Mouse (Mus musculus) CH12.LX (cell line): ENCODE results near the gene Pxmp4. TPM values are rescaled to one million over a fixed set of nuclear protein-coding genes. Genes with fewer than 3 reads are reported as not detected.

ENCODE experiments used
- DNase-seq: peaks from one replicate; pipeline ENCODE4 v3.0.0-alpha.2; 2013; ENCODE audit errors: extremely low read depth
- H3K27ac ChIP-seq: 2 replicates; pipeline ENCODE4 v1.5.1; 2012; ENCODE audit warnings: low read depth, mild to moderate bottlenecking, control low read depth, moderate library complexity; ENCODE audit not compliant: insufficient read depth
- H3K27me3 ChIP-seq: replicated peaks from 2 replicates; pipeline ENCODE3; 2012; ENCODE audit warnings: inconsistent platforms
- H3K36me3 ChIP-seq, 2 experiments: replicated peaks in 1 of 2; 2 replicates each; pipeline versions ENCODE3 to v1.6.1; 2012; ENCODE audit warnings: inconsistent platforms in 1 of 2, low read length in 1 of 2, mild to moderate bottlenecking in 1 of 2, mixed read lengths in 1 of 2, moderate library complexity in 1 of 2; ENCODE audit not compliant: control insufficient read depth in 1 of 2, insufficient read depth in 1 of 2
- H3K4me1 ChIP-seq, 2 experiments: 2 replicates each; pipeline ENCODE4 v1.6.1; 2012; ENCODE audit warnings: inconsistent platforms in 1 of 2, moderate library complexity in 1 of 2; ENCODE audit not compliant: insufficient read depth in 2 of 2, control insufficient read depth in 1 of 2
- H3K4me2 ChIP-seq: 2 replicates; pipeline ENCODE4 v1.6.1; 2012; ENCODE audit warnings: low read depth, mild to moderate bottlenecking, control low read depth; ENCODE audit not compliant: poor library complexity, insufficient read depth, severe bottlenecking
- H3K4me3 ChIP-seq, 3 experiments: fragments of 150-350 bp in 1 of 3; sonication (generic) in 1 of 3; replicated peaks in 1 of 3; 2 replicates each; pipeline versions ENCODE3 to v1.5.1; 2011 to 2012; ENCODE audit warnings: low read depth in 2 of 3, low read length in 2 of 3, mild to moderate bottlenecking in 2 of 3, moderate library complexity in 2 of 3, control low read depth in 1 of 3, improper control_type of control experiment in 1 of 3, inconsistent platforms in 1 of 3, mixed read lengths in 1 of 3; ENCODE audit not compliant: poor library complexity in 1 of 3
- H3K79me2 ChIP-seq: replicated peaks from 2 replicates; pipeline ENCODE4 v1.6.1; 2012; ENCODE audit warnings: mild to moderate bottlenecking, moderate library complexity; ENCODE audit not compliant: control insufficient read depth, poor library complexity, insufficient read depth, severe bottlenecking; ENCODE audit errors: extremely low read depth
- H3K9ac ChIP-seq: 2 replicates; pipeline ENCODE4 v1.6.1; 2012; ENCODE audit warnings: low read depth, mild to moderate bottlenecking, control low read depth, moderate library complexity; ENCODE audit not compliant: insufficient read depth
- H3K9me3 ChIP-seq: replicated peaks from 2 replicates; pipeline ENCODE3; 2012; ENCODE audit warnings: low read length, inconsistent platforms, mixed read lengths
- CHD1 ChIP-seq: IDR thresholded peaks from 2 replicates; pipeline ENCODE4 v1.6.1; 2012; ENCODE audit warnings: low read depth, low read length, improper control_type of control experiment, inconsistent platforms
- CTCF ChIP-seq, 2 experiments: IDR thresholded peaks in 1 of 2; conservative IDR thresholded peaks in 1 of 2; 2 replicates each; pipeline ENCODE4 v1.5.1; 2011 to 2012; ENCODE audit warnings: low read depth in 2 of 2, low read length in 2 of 2, improper control_type of control experiment in 1 of 2, inconsistent platforms in 1 of 2, mild to moderate bottlenecking in 1 of 2, moderate library complexity in 1 of 2
- GABPA ChIP-seq: IDR thresholded peaks from 2 replicates; pipeline ENCODE4 v1.6.1; 2012; ENCODE audit warnings: low read depth, low read length, improper control_type of control experiment, inconsistent platforms; ENCODE audit not compliant: insufficient replicate concordance
- HCFC1 ChIP-seq: IDR thresholded peaks from 2 replicates; pipeline ENCODE4 v1.6.1; 2012; ENCODE audit warnings: low read depth, mild to moderate bottlenecking, inconsistent platforms, low read length, improper control_type of control experiment
- IRF4 ChIP-seq: IDR thresholded peaks from 2 replicates; pipeline ENCODE4 v1.6.1; 2014; ENCODE audit warnings: low read depth, mild to moderate bottlenecking, inconsistent platforms, low read length, improper control_type of control experiment
- KAT2A ChIP-seq: IDR thresholded peaks from 2 replicates; pipeline ENCODE4 v1.6.1; 2012; ENCODE audit warnings: low read length, improper control_type of control experiment, inconsistent platforms; ENCODE audit not compliant: insufficient replicate concordance
- MAX ChIP-seq: IDR thresholded peaks from 2 replicates; pipeline ENCODE4 v1.6.1; 2011; ENCODE audit warnings: low read length, improper control_type of control experiment
- MEF2A ChIP-seq: IDR thresholded peaks from 2 replicates; pipeline ENCODE4 v1.6.1; 2014; ENCODE audit warnings: low read depth, mild to moderate bottlenecking, inconsistent platforms, low read length, improper control_type of control experiment, borderline replicate concordance
- MXI1 ChIP-seq: IDR thresholded peaks from 2 replicates; pipeline ENCODE4 v1.6.1; 2011; ENCODE audit warnings: mild to moderate bottlenecking, low read depth, low read length, improper control_type of control experiment
- RAD21 ChIP-seq: IDR thresholded peaks from 2 replicates; pipeline ENCODE4 v1.6.1; 2011; ENCODE audit warnings: low read depth, mild to moderate bottlenecking, low read length, improper control_type of control experiment, moderate library complexity
- RCOR1 ChIP-seq: conservative IDR thresholded peaks from 2 replicates; pipeline ENCODE4 v1.6.1; 2012; ENCODE audit warnings: low read depth, mild to moderate bottlenecking, inconsistent platforms, low read length, improper control_type of control experiment
- SIN3A ChIP-seq: IDR thresholded peaks from 2 replicates; pipeline ENCODE4 v1.6.1; 2012; ENCODE audit warnings: low read length, improper control_type of control experiment, inconsistent platforms
- SMC3 ChIP-seq: IDR thresholded peaks from 2 replicates; pipeline ENCODE4 v1.6.1; 2011; ENCODE audit warnings: low read depth, low read length, improper control_type of control experiment
- TBP ChIP-seq: conservative IDR thresholded peaks from 2 replicates; pipeline ENCODE4 v1.6.1; 2011; ENCODE audit warnings: low read depth, low read length, improper control_type of control experiment
- UBTF ChIP-seq: IDR thresholded peaks from 2 replicates; pipeline ENCODE4 v1.6.1; 2012; ENCODE audit warnings: low read depth, mild to moderate bottlenecking, inconsistent platforms, low read length, improper control_type of control experiment, moderate library complexity
- USF2 ChIP-seq: conservative IDR thresholded peaks from 2 replicates; pipeline ENCODE4 v1.6.1; 2011; ENCODE audit warnings: low read depth, low read length, improper control_type of control experiment
- ZC3H11A ChIP-seq: IDR thresholded peaks from 2 replicates; pipeline ENCODE4 v1.6.1; 2012; ENCODE audit warnings: low read depth, mild to moderate bottlenecking, inconsistent platforms, low read length, improper control_type of control experiment
- ZKSCAN1 ChIP-seq: IDR thresholded peaks from 2 replicates; pipeline ENCODE4 v1.6.1; 2012; ENCODE audit warnings: low read depth, inconsistent platforms, low read length, improper control_type of control experiment, borderline replicate concordance
- ZNF384 ChIP-seq: IDR thresholded peaks from 2 replicates; pipeline ENCODE4 v1.6.1; 2012; ENCODE audit warnings: low read depth, low read length, improper control_type of control experiment, inconsistent platforms
- dilution Hi-C: fragments of 300-500 bp; cut with MboI; formaldehyde crosslinking; loops from 2 replicates; pipeline ENCODE4 v1.14.3; 2020; ENCODE audit warnings: low sequenced_read_pairs; ENCODE audit not compliant: extremely low pct_unique_long_range_greater_than_20kb, extremely low pct_ligation_motif_present
- in situ Hi-C: fragments of 300-500 bp; cut with MboI; formaldehyde crosslinking; loops from 3 replicates; pipeline ENCODE4 v1.14.3; 2019; ENCODE audit warnings: low sequenced_read_pairs, low pct_ligation_motif_present, low pct_unique_long_range_greater_than_20kb, mixed read lengths
- polyA plus RNA-seq: library from polyadenylated mRNA; unstranded; fragments of >175 nt; gene quantifications from 2 replicates; pipeline ENCODE4 v1.2.1, GENCODE M21; 2012; ENCODE audit warnings: low read depth; ENCODE audit not compliant: insufficient read length
- total RNA-seq, 2 experiments: library from RNA; depleted of rRNA; stranded (reverse); fragments of 300-350 nt in 1 of 2; fragments of >200 nt in 1 of 2; gene quantifications; 2 replicates each; pipeline ENCODE4 v1.2.3; 2012 to 2014

The Pxmp4 gene
- total and polyA plus RNA-seq, 3 experiments, result 6.0 to 9.4 (median 7.6) TPM

- Histone ChIP-seq H3K4me2 (no peak overlapping the region), H3K9me3 (peaks cover 9% of the 10 kb centered on the region), H3K4me1 (peaks cover 0 to 9% of the 10 kb centered on the region in 2 experiments; a peak in 2 of 4 replicates), H3K4me3 (no peak overlapping the region), H3K79me2 (no peaks in the 10 kb centered on the region), H3K36me3 (peaks cover 6 to 70% of the 10 kb centered on the region in 2 experiments), H3K27me3 (no peaks in the 10 kb centered on the region), H3K27ac (no peak overlapping the region), H3K9ac (no peak overlapping the region)
- dilution Hi-C loops, result no loop called here
- DNase-seq, result no peak
- no peak for TF ChIP-seq RCOR1
- TF ChIP-seq ZKSCAN1, result no peak
- no peak for TF ChIP-seq SIN3A
- no peak for TF ChIP-seq ZNF384
- TF ChIP-seq CHD1, result no peak
- TF ChIP-seq MXI1, result no peak
- TF ChIP-seq KAT2A, result no peak
- no peak for TF ChIP-seq SMC3
- no peak for TF ChIP-seq ZC3H11A
- no peak for TF ChIP-seq UBTF
- in situ Hi-C loops, result no loop called here
These were observed 37.7 kb upstream of the Pxmp4 start for GRCm38 (mm10) chr2:154641176-154641575.

GRCm38 (mm10) chr2:154639115-154639514 lies 35.6 kb upstream of the Pxmp4 start:
- Histone ChIP-seq H3K79me2 (no peaks in the 10 kb centered on the region), H3K36me3 (peaks cover 6 to 66% of the 10 kb centered on the region in 2 experiments), H3K4me2 (no peak overlapping the region), H3K4me1 (peaks cover 0 to 9% of the 10 kb centered on the region in 2 experiments; a peak in 2 of 4 replicates), H3K27me3 (no peaks in the 10 kb centered on the region), H3K4me3 (no peak overlapping the region), H3K9ac (no peak overlapping the region), H3K9me3 (peaks cover 9% of the 10 kb centered on the region), H3K27ac (no peak overlapping the region)
- DNase-seq, result no peak
- in situ Hi-C loops (no loop called here), dilution Hi-C loops (no loop called here)
- TF ChIP-seq MAX, result no peak
- TF ChIP-seq USF2, result no peak
- TF ChIP-seq ZNF384, result no peak
- no peak for TF ChIP-seq TBP
- no peak for TF ChIP-seq ZKSCAN1
- no peak for TF ChIP-seq MEF2A
- no peak for TF ChIP-seq HCFC1
- no peak for TF ChIP-seq CHD1
- TF ChIP-seq UBTF, result no peak
- TF ChIP-seq KAT2A, result no peak
- TF ChIP-seq CTCF (conservative IDR thresholded peaks at IDR 0.05 in 1 of 2, IDR thresholded peaks at IDR 0.05 in 1 of 2; ENCODE audit: low read depth in 2 of 2, low read length in 2 of 2), result no peak
- TF ChIP-seq GABPA, result no peak
- no peak for TF ChIP-seq RAD21
- no peak for TF ChIP-seq IRF4
